Mouse (Mus musculus) neutrophil, adult 5-6 weeks (primary cell): ENCODE data around the gene Ak5. TPM values are rescaled to one million over a fixed set of nuclear protein-coding genes. Genes with fewer than 3 reads are reported as not detected.
A peak's percentile ranks its signal among the peaks of the same experiment; 100 is the strongest.
"Not testable (repeated sequence)": the region's sequence is repeated elsewhere in the genome, so short reads cannot be mapped to it uniquely, and the experiment has no call there.

Source experiments
- ATAC-seq: fragments of 151-379, 151-347 bp; 2 replicates; pipeline ENCODE4 v1.8.0; 2017; ENCODE audit warnings: mild to moderate bottlenecking, moderate TSS enrichment; ENCODE audit not compliant: insufficient number of reproducible peaks, poor library complexity, low FRiP score, severe bottlenecking; ENCODE audit errors: extremely low read depth
- total RNA-seq: library from RNA; stranded (forward); fragments of 200-1000 nt; gene quantifications from 2 replicates; pipeline ENCODE4 v1.2.3, GENCODE M21; 2017

Gene Ak5
- 2.2 and 2.7 TPM in 2 replicates for total RNA-seq

DNA sequence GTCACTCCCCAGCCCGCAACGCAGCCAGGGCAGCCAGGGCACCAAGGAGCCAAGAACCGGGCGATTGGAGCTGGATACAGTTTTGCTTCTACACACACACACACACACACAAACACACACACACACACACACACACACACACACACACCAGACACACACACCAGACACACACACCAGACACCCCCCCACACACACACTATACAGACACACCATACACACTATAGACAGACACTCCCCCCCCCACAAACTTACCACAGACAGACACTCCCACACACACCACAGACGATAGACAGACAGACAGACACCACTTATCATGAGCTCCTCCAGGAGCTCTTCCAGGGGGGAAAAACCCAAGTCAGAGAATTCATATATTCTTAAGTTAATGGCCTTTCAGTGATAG lies at the start of gene Ak5:
Gene Ak5, minus strand, starts transcription at position 122 of the 400 bp plus-strand sequence.
- ATAC-seq = no peak

DNA sequence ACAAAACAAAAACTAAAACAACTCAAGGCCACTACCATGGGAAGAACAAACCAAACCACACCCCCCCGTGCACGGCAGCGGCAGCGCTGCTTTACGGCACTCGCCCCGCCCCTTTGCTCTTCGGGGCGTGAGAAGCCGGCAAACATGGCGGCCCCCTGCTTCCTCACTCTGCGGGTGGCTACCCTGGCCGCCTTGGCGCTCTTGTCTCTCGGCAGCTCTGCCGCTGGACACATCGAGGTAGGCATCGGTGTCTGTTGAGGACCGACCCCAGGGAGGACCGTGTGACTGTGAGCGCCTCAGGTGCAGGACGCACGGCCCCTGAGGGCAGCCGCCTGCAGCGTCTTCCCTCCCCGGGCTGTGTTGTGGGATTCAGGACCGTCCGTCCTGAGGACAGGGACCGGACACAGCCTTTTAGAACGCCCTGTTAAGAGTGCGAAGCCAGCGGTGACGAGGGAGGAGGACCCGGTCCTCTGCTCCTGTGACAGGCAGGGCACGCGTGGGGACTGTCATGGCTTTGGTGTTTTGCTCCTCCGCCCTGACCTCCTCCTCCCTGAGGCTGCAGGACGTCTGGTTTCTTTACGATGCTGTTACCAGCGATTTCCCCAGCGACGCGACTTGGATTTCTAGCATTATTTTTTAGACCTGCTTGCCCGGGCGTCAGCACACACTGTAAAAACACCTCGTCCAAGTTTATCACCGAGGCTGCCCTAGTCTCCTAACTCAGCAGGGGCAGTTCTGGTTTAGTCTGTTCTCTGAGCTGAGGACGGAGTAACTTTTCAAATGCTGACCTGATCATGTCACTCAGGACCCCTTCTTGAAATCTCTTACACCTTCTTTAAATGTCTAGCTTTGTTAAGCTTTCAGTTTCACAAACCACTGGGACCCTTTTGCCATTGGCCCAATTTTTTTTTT lies 46.1 kb upstream of the Ak5 start, which contains the start of gene Pigk:
Gene Pigk, plus strand, starts transcription at position 110 of the 912 bp plus-strand sequence.
- peak; percentile 92 for ATAC-seq

DNA sequence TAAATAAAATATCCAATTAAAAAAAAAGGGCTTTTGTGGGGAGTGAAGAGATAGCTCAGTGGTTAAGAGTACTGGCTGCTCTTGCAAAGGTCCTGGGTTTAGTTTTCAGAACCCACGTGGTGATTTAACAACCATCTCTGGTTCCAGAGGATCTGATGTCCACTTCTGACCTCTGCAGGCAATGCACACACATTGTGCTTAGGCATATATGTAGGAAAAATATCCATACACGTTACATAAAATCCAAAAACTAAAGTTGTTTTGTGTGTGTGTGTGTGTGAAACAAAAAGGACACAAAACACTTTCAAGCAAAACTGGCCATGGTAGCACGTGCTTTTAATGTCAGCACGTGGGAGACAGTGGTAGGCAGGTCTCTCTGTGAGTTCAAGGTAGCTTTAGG lies 44.8 kb upstream of the Ak5 start:
- no peak for ATAC-seq

DNA sequence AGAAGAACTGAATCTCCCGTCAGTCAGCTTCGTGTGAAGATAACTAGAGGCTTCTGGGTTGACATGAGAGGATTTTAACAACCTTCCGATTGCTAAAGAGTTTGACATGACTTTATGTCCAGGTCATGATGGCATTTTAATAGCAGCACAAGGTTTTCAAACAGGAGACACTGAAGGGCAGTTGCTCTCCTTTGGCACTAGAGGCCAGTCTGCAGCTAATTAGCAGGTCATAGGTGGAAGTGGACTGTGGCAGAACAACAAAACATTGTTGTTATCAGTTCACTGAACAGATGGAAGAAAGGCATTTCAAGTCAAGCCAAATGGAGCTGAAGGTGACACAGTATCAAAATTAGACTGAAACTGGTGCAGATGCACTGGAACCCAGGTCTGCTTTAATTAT lies 41.8 kb upstream of the Ak5 start:
- no peak for ATAC-seq

DNA sequence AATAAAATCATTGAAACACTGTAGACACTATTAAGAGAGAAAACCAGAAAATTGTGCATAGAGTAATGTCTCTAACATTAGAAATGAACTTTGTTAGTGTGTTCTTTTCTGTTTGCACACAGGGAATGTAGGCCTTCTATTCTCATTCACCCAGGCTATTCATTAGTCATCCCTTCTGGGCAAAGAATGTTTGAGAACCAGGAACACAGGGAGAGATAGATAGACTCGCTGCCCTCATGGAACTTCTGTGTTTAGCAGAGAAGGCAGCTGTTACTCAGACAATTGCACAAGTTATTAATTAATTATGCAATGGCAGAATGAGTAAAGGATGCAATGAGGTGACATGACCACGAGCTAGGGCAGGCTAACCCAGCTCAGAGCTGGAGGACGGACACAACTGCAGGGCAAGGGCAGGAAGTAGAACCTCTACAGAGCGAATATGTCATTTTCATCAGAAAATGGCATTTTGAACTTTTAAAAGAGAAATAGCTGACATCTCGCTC lies 39.2 kb upstream of the Ak5 start:
- no peak for ATAC-seq

DNA sequence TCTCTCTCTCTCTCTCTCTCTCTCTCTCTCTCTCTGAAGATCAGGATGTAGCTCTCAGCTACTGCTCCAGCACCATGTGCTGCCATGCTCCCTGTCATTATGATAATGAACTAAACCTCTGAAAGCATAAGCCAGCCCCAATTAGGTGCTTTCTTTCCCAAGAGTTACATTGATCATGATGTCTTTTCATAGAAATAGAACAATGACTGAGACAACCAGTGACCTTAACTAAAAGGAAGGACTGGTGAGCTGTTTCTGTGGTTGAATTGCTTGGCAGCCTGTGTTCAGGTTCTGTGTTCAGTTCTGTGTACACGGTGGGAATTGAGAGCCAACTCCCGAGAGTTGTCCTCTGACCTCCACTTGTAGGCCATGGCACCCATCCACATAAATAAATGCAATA lies 38.7 kb upstream of the Ak5 start:
- no peak for ATAC-seq

DNA sequence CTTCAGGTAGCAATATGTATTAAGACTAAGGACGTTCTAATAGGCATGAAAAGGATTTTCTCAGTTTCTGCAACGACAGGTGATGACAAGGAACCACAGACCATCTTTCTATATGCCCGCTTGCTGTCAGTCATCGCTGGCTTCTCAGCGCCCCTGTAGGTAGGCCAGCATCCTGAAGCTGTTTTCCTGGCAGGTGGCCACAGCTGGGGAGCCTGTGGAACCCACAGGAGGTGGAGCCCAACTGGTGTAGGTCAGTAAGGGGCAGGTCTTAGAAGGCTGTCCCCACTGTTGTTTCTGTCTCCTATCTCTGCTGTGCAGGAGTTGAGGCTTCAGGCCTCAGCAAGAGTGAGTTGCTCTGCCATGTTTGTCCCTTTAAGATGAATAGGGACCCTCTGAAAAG lies 37.7 kb upstream of the Ak5 start:
- no peak for ATAC-seq

DNA sequence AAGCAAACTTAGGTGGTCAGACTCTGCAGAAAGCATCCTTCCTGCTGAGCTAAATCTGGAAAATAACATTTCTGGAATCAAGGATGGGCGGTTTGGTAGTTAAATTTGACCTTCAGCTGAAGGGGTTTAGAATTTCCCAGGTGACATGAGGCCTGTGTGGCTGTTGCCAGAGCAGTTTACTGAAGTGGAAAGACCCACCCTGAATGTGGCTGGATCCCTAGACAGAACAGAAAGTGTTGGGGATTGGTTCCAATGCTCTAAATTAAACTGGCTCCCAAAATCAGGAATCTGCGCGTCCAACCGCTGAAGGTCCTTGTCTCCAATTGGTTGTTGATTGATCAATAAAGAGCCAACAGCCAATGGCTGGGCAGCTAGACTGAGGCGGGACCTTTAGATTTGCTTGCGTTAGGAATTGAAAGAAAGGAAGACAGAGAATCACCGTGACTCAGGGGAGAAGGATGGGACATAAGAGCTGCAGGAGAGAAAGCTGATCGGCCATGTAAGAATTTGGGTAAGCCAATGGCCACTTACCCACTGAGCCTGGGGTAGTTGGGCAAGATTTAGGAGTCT lies 34.2 kb upstream of the Ak5 start:
- ATAC-seq = no peak

DNA sequence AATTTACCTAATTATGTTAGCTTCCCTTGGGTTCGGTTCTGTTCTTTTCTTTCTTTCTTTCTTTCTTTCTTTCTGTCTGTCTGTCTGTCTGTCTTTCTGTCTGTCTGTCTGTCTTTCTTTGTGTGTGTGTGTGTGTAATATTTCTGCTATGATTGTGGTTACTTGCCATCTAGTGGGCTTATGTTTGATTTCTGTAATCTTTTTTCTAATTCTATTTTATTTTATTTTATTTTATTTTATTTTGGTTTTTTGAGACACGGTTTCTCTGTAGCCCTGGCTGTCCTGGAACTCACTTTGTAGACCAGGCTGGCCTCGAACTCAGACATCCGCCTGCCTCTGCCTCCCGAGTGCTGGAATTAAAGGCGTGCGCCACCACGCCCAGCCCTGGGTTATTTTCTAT lies 33.4 kb upstream of the Ak5 start:
- ATAC-seq = not testable (repeated sequence)

DNA sequence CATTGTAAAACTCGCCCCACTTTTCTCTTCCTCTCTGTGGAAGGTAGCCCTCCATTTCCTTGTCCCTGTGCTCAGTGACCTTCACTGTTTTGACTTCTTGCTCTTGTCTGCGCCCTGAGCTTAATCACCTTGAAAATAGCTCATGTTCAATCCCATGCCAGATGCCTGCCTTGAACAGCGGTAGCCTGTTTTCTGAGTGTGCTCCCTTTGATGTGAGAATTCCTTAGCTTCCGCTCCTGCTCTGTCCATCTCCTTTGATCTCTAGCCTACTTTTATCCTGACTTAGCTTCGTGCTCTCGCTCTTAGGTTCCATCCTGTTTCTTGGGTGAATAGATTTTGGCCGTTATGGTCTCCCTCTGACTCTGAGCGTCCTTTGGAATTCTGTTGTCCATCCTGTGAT lies 31.1 kb upstream of the Ak5 start:
- no peak for ATAC-seq

DNA sequence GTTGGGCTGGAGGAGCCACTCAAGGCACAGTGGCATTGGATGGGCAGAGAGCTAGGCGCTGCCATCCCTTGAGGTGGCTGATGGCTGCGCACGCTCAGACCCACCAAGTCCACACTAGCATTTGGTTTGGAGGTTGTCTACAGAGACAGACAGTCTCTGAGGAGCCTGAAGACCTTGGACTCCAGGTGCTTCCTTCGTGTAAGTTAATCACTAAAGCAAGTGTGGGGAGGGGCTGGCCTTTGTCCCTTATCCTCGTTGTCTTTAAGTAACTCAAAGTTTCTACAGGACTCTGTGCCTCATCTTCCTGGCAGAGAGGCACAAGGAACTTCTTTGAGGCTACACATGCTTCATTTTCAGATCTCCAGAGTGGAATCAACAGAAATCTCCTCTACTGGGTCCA lies 29.9 kb upstream of the Ak5 start:
- ATAC-seq = no peak

DNA sequence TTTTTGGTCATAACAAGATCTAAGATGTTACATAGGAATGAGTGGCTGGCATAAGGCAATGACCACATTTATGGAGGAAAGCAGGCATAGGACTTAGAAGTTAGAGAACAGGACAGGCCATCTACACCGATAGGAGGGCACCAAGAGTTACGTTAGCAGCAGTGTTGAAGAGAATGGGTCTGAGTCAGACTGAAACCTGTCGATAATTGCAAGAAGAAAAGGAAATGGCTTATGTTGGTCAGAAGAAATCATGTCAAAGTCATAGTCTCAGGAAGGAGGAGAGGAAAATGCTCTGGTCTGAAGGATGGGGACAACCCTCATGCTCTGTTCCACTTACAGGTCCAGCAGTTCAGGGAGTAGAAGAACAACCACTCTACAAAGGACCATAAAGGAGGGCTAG lies 26.8 kb upstream of the Ak5 start:
- no peak for ATAC-seq

DNA sequence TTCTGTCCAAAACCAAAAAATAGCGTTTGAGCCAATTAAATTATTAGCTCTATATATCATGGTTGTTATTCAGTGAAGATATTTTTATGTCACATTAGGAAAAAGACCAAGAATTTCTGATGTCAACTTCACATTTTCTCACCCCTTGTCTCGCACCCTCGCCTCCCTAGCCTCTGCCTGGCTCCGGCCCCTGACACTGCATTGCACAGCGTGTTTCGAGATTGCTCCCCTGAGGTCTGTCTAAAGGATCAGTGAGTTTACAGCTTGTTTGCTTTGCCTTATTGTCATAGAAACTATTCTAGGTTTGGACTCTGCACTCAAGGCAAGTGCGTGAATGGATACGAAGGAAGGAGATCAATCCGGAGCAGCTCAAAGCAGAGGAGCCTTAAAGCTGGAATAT lies 20.9 kb upstream of the Ak5 start:
- ATAC-seq = no peak

DNA sequence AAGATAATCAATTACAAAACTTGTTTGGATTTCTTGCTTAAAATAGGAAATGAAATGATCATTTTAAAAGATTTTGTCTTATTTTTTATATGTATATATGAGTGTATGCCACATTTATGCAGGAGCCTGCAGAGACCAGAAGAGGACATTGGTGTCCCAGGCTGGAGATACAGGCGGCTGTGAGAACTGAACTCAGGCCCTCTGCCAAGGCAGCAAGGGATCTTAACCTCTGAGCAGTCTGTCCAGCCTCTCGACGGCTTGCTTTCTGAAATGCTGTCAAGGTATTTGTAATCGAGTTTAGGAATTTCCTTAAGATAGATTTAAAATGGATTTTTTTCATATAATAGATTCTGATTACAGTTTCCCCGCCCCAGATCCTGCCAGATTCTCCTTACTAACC lies 20.4 kb upstream of the Ak5 start:
- ATAC-seq = no peak

DNA sequence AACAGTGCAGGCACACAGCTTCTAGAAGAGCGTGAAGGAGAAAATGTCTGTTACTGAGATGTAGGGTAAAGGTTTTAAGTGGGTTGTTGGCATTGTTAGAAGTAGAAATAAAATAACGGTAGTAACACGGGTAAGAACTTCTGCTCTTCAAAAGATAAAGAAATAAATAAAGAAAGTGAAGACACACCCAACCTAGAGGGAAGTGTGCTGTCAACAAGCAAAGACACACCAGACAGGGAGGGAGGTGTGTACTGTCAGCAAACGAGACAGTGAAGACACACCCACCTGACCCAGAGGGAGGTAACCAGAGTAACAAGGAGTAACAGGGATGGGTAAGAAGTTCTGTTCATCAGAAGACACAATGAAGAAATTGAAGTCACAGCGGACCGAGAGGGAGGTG lies 6.5 kb upstream of the Ak5 start:
- no peak for ATAC-seq

DNA sequence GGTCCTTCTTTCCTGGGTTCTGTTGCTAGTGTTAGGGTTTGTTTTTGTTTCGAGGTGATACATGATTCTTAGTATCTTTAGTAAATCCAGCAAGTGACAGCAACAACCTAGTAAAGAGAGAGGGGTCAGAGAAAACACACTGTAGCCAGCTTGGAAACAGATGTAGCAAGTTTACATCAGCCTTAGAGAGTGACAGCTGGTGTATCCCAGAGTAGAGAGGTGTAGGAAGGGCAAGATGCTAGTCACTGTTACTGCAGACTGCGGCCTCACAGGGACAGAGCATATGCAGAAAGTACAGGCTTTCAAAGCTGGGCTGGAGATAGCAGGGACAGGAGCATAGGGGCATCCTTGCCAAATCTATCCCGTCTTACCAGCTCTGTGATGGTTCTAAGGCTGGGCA lies 1.6 kb upstream of the Ak5 start:
- ATAC-seq = no peak

DNA sequence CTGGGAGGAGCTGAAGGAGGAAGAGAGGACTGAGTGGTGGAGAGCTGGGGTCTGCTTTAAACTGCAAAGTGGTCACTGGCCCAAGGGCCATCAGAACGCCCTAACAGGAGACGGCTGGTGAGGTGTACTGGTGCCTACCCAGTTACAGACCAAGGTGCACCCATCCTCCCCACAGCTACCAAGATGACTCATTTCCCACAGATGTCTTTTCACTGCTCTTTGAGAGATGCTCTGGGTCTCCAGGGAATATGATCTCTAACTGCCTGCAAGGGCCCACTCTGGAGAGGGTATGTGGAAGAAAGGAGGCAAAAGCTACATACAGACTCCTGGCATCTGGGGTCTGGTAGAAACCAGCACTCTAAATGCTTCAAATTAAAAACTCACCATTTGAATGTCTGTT lies 633 bp upstream of the Ak5 start:
- no peak for ATAC-seq

DNA sequence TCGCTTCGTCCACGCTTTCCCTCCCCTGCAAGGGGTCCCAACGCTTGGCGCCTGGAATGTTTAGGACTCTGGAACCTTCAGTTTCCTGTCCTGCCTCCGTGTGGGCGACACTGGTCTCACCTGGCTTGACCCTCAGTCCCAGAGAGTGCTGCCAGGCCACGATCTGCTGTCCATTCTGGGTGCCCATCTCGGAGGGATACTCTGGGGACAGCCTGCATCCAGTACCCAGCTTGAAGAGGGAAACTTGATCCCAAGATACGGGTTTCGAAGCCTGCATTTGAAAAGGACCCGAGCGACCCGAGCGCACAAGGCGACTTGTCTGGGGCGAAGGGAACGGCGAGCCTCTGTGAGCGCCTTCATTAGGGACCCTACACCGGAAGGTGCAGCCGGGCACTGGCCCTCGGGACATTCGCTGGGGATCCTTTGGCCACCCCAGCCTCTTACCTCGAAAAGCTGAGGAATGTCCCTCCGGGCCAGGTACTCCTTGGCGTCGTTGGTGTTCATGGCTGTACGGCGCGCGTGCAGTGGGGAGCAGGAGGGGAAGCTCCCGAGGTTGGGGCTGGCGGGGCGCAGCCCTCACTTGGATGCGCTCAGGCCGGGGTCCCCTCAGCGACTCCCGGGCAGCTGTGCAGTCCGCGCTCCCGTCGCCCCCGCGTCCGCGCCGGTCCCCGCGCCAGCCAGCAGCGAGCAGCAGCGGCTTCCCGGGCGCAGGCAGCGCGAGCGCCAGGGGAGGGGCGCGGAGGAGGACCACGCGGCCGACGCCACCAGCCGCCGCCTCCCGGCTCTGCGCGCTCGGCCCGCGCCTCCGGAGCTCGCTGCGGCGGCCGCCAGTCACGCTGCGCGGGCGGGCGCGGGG lies 576 bp downstream of the Ak5 start:
- no peak for ATAC-seq

DNA sequence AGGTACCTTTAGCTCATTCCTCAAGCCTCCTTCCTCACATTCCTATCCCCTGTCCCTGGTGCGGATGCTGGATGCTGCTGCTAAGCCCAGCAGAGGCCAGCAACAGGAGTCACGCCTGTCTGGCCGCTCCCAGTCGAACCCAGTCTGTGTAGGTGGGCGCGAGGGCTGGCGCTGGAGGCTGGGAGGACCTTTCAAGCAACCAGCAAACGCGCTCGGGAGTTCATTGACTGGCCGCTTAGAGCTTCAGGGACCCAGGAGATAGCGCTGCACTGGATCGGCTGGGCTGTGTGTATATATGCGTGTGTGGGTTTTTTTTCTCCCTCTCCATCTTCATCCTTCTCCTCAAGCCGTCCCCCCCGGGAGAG lies 1.2 kb downstream of the Ak5 start:
- ATAC-seq = no peak

DNA sequence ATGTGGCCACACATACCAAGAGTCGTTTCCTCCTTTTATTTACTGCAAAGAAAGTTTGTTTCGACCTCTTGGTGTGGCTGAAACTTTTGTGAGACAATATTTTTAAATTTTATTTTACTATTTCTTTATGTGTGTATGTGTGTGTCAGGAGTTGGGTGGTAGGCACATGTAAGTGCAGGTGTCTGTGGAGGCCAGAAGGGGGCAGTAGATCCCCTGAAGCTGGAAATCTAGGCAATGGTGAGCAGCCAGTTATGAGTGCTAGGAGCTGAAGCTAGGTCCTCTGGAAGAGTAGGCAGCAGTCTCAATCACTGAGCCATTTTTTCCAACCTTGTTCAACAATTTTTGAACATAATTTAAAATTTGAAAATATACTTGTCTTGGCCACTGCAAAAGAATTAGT lies 9.6 kb downstream of the Ak5 start:
- no peak for ATAC-seq
